Mouse (Mus musculus): ENCODE data around the gene 1700018B08Rik.

- TF ChIP-seq CTCF (conservative IDR thresholded peaks at IDR 0.05; ENCODE audit: low read length) (no peak), NANOG (IDR thresholded peaks at IDR 0.05; ENCODE audit: borderline replicate concordance, low read length) (no peak)
Observed at GRCm38 (mm10) chr8:121593293-121593692, 49.2 kb upstream of the 1700018B08Rik start.
